Mouse (Mus musculus) WW6 (cell line): ENCODE results near the gene Ano10.
"Not testable (repeated sequence)": the region's sequence is repeated elsewhere in the genome, so short reads cannot be mapped to it uniquely, and the experiment has no call there.

Experiments
- DNase-seq: peaks from one replicate; pipeline ENCODE4 v3.0.0-alpha.2; 2013; ENCODE audit warnings: low read depth, low spot score

Gene Ano10

DNA sequence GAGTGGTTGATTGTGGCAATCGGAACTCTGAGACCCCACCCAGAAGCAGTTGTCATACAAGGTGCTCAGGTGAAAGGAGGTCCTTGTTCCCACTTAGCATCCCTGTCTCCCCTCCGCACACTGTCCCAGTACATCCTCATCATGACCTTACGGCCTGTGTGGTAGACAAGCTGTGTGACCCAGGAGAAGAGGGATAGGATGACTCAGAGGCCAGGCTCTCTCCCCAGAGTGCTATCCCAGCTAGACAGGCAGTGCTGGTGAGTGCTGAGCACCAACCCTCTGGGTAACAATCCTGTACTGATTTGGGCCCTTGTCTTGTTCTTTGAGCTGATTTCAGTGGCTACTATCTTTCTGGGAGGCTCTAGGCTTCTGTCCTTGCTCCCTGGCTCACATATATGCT, 95.6 kb downstream of the Ano10 start:
- DNase-seq, result no peak

- DNase-seq, result no peak
Measured at GRCm38 (mm10) chr9:122197021-122197420, 97.2 kb downstream of the Ano10 start.

- no peak for DNase-seq
Measured at GRCm38 (mm10) chr9:122195042-122195682, 99.1 kb downstream of the Ano10 start.

- DNase-seq, result no peak
Measured at GRCm38 (mm10) chr9:122193823-122194222, 100.4 kb downstream of the Ano10 start.

DNA sequence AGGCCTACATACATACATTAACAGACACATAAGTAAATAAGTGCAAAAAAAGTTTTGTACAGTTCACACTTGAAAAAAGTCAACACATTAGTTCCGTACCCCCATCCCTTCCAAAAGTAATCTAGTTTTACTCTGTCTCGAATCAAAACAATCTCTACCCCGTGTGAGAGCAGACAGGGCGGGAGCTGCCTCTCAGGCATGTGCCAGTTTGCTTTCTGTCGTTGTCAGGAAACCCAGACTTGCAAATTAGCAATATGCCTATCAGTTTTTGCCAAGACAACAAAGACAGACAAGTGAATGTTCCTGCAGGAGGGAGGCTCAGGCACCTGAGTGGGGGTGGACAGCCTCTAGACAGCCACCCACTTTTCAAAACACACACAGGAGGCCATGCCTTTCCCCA, 100.9 kb downstream of the Ano10 start:
- no peak for DNase-seq

DNA sequence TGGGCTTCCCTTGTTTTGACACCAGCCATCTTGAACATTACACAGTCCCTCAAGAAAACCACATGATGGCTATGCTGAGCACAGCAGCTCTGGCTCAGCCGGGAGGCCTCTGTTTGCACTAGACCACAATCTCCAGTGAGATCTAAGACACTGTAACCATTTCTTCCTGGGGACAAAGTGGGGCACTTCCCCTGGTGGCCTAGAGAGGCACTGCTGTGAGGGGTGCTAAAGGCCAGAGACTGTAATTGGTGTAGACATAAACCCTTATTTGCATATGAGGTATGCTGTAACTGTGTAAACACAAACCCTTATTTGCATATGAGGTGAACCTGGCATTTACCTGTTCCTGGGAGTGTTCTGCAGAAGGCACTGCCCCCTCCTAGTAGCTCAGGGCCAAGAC, 105.5 kb downstream of the Ano10 start:
- no peak for DNase-seq

DNA sequence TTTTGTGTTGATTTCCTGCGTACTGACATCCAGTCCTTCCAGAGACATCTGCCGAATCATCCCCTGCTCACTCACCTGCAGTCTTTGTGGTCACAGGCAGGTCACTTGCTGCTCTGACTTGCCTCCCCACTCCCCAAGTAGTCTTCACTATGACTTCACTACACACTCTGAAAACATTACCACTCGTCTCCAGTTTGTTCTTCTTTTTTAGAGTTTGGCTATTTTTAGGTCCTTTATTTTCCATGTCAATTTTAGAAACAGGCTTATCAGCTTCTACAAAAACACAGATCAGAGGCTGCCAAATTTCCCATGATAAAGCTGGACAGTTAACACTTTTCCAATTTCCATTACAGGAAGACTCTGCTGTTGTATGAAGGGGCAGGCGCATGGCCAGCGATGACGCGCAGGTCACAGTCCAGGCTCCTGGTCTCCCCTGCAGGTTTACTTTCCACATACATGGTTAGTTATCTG, 106.7 kb downstream of the Ano10 start:
- DNase-seq, result no peak

DNA sequence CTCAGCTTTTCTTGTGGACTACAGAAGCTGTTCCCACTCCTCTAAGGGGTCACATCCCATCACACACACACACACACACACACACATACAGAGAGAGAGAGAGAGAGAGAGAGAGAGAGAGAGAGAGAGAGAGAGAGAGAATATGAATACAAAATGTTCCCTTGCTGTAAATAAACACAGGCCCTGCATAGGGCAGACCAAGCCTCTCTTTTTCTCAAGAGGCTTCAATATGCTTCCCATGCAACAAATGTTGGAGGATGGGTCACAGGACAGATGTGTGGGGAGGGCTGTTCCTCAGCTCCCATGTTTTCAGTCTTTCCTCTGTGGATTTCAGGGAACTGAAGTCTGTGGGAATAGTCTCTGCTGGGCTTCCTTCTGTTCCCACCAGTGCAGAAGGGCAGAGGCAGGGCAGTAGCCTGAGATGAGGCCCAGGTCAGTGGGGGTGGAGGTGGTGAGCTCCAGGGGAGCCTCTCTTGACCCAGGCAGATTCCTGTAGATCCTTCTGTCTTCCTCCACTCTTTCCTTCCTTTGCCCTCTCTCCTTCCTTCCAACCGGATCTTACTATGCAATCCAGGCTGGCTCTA, 107.5 kb downstream of the Ano10 start:
- no peak for DNase-seq

- no peak for DNase-seq
Measured at GRCm38 (mm10) chr9:122185953-122186352, 108.3 kb downstream of the Ano10 start.

GRCm38 (mm10) chr9:122185061-122185460, 109.2 kb downstream of the Ano10 start:
- DNase-seq, result no peak

GRCm38 (mm10) chr9:122184329-122184728, 109.9 kb downstream of the Ano10 start:
- no peak for DNase-seq

- no peak for DNase-seq
Measured at GRCm38 (mm10) chr9:122183074-122183473, 111.1 kb downstream of the Ano10 start.

- no peak for DNase-seq
Measured at GRCm38 (mm10) chr9:122180105-122180504, 114.1 kb downstream of the Ano10 start.

DNA sequence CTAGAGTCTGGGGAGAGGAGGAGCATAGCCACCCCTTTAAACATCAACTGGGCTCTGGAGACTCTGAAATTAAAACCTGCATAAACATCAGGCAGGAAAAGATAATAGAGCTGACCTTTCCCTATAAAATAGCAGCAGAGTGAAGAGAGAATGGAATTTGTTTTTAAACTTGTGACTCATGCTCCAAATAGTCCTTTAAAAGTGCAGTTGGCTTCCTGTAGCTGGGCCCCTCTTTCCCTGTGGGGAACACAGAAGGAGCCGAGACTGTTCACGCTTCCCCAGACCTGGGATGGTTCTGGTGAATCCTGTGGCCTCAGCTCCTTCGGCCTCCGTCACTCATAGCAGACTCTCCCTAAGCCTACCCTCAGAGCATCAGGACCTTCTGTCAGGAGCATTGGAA, 115.8 kb downstream of the Ano10 start:
- no peak for DNase-seq

DNA sequence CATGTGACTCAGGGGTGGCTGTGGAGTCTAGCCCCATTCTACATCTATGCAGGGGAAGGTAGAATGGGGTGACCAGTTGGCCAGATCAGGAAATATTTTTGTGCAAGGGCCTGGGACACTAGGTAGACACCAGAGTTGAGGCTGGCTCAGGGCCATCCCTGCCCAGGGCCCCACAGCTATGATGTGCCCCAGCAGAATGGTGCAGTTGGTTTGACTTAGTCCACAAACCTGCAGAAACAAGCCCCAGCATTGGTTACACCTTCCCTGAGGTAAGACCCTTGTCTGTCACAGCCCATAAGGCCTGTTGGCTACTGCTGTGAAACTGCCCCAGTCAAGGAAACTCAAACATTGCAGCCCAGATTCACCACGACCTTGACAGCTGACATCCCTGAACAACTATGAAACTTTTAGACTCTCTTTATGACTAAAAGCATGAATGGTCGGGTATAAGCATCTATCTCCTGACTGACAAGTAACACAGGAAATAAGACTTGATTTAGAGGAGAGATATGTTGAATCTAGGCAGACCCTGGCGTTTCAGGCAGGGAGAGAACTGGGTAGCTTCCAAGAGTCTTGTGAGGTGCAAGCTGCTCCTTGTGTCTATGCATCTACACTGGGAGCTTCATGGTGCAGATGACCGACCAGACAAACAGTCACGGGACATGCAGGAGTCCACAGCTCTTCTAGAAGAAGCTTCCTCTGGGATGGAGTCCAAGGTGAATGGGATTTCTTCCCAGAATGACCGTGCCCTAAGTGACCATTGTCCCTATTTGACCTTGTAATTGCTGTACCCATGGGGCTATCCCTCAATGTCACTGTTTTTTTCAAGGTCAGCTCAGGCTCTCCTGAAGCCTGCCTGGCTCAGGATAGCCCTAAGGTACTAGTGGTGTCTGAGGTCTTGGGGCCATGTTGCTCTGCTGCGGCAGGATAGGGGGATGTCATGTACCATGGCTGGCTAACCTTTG, 116.7 kb downstream of the Ano10 start:
- DNase-seq, result no peak

DNA sequence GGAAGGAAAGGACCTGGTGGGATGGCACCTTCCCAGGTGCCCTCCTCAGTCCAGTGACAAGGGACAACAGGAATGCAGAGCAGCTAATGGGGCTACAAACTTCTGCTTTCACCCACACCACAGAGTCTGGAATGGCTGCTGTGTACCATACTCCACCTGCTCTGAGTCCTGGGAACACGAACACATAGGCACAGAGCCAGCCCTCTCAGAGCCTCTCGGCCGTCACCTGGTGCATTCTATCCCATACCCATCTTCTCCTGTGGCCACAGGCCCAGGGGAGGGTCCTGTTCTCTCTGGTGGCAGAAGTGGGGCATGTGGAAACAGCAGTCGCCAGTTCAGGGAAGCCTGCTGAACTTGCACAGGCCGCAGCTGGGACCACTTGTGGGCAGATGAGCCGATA, 119.5 kb downstream of the Ano10 start:
- DNase-seq, result no peak

DNA sequence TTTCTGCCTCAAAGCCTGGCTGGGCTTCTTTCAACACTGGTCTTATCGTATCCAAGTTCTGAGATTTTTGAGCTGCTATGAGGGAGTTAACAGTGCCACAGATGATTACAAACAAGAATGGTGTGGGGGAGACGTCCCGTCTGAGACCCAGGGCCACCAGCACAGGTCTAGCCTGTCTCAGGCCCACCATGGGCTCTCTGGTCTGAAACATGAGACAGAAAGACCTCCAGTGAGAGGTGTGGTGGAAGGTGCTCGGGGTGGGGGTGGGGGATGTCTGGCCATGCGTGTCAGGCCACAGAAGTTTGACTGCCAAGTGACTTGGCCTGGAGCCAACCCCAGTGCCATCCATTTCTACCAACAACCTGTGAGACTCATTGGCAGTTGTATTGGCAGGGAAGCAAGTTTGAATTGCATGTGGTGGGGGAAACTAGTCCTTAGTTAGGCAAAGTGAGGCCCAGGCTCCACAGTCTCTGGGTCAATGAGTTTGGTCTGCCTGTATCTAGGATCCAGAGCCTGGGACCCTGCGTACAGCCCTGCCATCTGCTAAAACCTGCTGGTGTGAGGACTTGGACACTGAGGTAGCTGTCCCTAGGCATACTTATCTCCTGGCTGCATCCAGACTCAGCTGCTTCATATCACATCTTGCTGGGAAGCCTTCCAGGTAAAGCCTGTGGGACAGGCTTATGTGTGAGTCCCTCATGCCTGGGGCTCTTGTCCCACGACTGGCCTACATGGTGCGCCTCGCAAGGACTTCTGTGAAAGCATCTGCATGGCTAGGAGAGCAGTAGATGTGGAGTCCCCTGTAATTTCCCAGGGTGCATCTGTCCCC, 120.6 kb downstream of the Ano10 start:
- DNase-seq, result no peak

DNA sequence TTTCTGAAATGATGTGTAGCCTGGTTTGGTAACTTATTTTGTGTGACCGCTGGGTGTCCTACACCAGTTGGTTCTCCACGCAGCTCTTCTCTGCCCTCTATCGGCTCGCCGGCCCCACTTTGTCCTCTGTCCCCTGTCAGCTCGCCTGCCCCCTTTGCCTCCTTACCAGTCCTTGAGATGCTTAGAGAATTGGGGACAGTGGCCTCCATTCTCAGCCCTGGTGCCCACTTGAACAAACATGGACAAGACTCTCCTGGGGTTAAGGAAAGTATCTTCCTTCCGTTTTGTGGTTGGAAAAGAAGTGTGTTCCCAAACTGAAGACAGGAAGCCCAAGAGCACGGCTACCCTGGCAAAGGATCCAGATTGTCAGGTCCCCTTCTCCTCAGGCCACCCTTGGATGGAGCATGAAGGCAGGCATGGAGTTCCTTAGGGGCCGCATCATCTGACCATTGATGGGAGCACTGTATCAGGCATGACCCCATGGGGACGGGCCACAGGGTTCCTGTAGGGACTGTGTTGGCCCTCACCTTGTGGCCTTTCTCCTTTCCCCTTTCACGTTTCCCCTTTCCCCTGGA, 121.5 kb downstream of the Ano10 start:
- DNase-seq, result no peak

DNA sequence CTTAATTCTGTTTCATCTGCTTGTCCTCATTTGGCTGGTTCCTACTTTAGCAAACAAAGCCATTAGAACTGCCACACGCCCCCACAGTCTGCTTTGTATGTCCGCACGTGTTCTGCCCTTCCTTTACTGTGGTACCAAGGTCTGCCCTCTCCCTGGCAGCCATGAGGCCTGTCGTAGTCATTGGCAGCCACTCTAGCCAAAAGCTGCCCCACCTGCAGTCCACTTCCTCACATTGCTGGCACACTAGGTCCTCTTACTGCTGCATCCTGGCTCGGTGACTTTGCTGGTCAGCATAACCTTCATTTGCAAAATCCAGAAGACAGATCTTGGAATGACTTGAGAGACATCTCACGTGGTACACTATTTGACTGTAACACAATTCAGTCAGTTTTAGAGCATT, 124.3 kb downstream of the Ano10 start:
- DNase-seq, result no peak

GRCm38 (mm10) chr9:122167719-122168118, 126.5 kb downstream of the Ano10 start:
- not testable (repeated sequence) for DNase-seq

DNA sequence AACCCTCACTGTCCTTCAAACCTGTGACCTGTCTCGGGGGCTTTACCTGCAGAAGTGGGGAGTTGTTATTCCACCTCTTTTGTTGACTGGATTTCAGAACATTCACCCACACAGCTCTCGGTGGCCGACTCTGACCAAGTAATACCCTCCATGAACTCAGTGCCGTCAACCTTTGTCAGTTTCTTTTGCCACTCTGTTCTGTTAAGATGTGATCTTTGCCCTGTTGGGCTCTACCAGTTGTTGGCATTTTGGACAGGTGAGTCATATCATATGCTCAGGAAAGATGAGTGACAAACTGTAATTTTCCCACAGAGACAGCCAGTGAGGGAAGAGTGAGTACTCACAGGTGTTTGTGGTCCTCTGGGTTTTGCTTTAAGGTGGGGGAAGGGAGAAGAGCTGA, 129.7 kb downstream of the Ano10 start:
- DNase-seq, result no peak
